In the genomic region with DNA sequence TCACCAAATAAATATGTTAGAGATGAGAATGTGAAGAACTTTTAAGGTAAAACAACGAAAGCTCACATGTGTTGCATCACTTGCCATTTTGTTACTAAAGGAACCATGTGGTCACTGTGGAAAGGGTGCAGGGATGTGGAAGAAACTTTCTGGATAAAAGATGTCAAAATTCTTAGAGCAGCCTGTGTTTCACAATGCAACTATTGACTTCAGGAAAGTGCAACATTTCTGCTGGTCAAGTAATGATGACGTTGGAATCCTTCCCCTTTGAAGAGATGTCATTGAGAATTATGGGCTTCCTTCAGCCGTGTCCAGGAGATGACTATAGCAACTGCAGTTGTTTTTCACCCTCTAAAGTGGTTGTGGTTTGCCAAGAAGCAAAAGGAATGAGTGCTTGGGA, we compare ENCODE assay signal across 26 mouse cellular contexts.
"Had no signal": no experiment of that assay in that cellular context is flagged by ENCODE, and none has a peak within 500 bp of the region (broad histone marks: within the 10 kb centered on the region; RNA-seq: fewer than 3 reads in every experiment).

No protein-coding gene starts in this region.

- H3K27me3 ChIP-seq: heart, embryonic 12.5 days; hindbrain, embryonic 12.5 days; intestine, embryonic 15.5 days; limb, embryonic 13.5 days; limb, embryonic 15.5 days; liver, embryonic 12.5 days had no signal

- ATAC-seq: hindbrain, embryonic 16.5 days; inflammation-experienced regulatory T-cells, adult 6 months; intestine, embryonic 15.5 days; intestine, postnatal 0 days; liver, embryonic 12.5 days had no signal

- H3K4me1 ChIP-seq: heart, embryonic 10.5 days; heart, embryonic 12.5 days; hindbrain, embryonic 10.5 days; hindbrain, embryonic 12.5 days; intestine, embryonic 15.5 days; limb, embryonic 15.5 days; liver, embryonic 12.5 days had no signal

- H3K4me3 ChIP-seq: gastrocnemius, adult 2 months; heart, embryonic 10.5 days; heart, embryonic 12.5 days; hindbrain, embryonic 10.5 days; hindbrain, embryonic 12.5 days; intestine, embryonic 15.5 days; layer of hippocampus, adult 2 months; limb, embryonic 13.5 days; limb, embryonic 15.5 days; liver, embryonic 12.5 days had no signal

- H3K4me2 ChIP-seq: heart, embryonic 12.5 days; hindbrain, embryonic 12.5 days; hindbrain, embryonic 14.5 days; intestine, embryonic 15.5 days; limb, embryonic 13.5 days; limb, embryonic 15.5 days; liver, embryonic 12.5 days had no signal

- H3K36me3 ChIP-seq: heart, embryonic 10.5 days; heart, embryonic 12.5 days; hindbrain, embryonic 10.5 days; hindbrain, embryonic 12.5 days; intestine, embryonic 15.5 days; limb, embryonic 13.5 days; limb, embryonic 15.5 days; liver, embryonic 12.5 days had no signal

- H3K9ac ChIP-seq: heart, embryonic 12.5 days; hindbrain, embryonic 12.5 days; hindbrain, embryonic 14.5 days; intestine, embryonic 15.5 days; limb, embryonic 13.5 days; limb, embryonic 15.5 days; liver, embryonic 12.5 days; liver, embryonic 14.5 days had no signal

- DNase-seq: gastrocnemius, adult 2 months; gastrocnemius, postnatal 10 days; gastrocnemius, postnatal 25 days; heart, adult 18-20 months; heart, postnatal 10 days; heart, postnatal 4 days; kidney, adult 18-20 months; kidney, adult 8-10 months; kidney, postnatal 10 days; kidney, postnatal 25 days; kidney, postnatal 4 days; left cerebral cortex, postnatal 4 days had no signal

- H3K9me3 ChIP-seq: heart, embryonic 10.5 days; heart, embryonic 12.5 days; hindbrain, embryonic 10.5 days; hindbrain, embryonic 12.5 days; intestine, embryonic 15.5 days; limb, embryonic 13.5 days; limb, embryonic 15.5 days; liver, embryonic 12.5 days had no signal

- H3K27ac ChIP-seq: gastrocnemius, adult 2 months; heart, embryonic 10.5 days; hindbrain, embryonic 10.5 days; hindbrain, embryonic 12.5 days; hindbrain, embryonic 14.5 days; intestine, embryonic 15.5 days; layer of hippocampus, adult 2 months; limb, embryonic 13.5 days; limb, embryonic 15.5 days; liver, embryonic 12.5 days; liver, embryonic 14.5 days had no signal
